Comparison of ENCODE assay signal across 14 mouse cellular contexts in genomic region chr8:87237181-87237580, GRCm38 (mm10).
"Had no signal": no experiment of that assay in that cellular context is flagged by ENCODE, and none has a peak within 500 bp of the region (broad histone marks: within the 10 kb centered on the region; RNA-seq: fewer than 3 reads in every experiment).

No protein-coding gene starts in this region.

- H3K9ac ChIP-seq: limb, embryonic 15.5 days; liver, embryonic 13.5 days; liver, postnatal 0 days; lung, embryonic 15.5 days had no signal

- H3K27ac ChIP-seq: limb, embryonic 15.5 days; liver, embryonic 13.5 days; lung, embryonic 15.5 days; macrophage had no signal

- ATAC-seq: liver, postnatal 0 days had no signal

- H3K4me2 ChIP-seq: limb, embryonic 15.5 days; liver, embryonic 13.5 days; lung, embryonic 15.5 days; midbrain, embryonic 11.5 days had no signal

- H3K36me3 ChIP-seq: limb, embryonic 15.5 days; liver, embryonic 13.5 days; lung, embryonic 15.5 days had no signal

- DNase-seq: kidney, adult 9 months; kidney, postnatal 14 days; layer of hippocampus, adult 9-11 months; layer of hippocampus, postnatal 36 days; liver, embryonic 13.5 days; liver, postnatal 0 days; lung, postnatal 14 days; right cerebral cortex, adult 18-20 months; right cerebral cortex, postnatal 25 days had no signal

- H3K4me3 ChIP-seq: limb, embryonic 15.5 days; liver, embryonic 13.5 days; lung, embryonic 15.5 days; megakaryocyte, embryonic 14.5 days had no signal

- H3K4me1 ChIP-seq: liver, embryonic 13.5 days; megakaryocyte, embryonic 14.5 days had no signal

- H3K27me3 ChIP-seq: liver, embryonic 13.5 days; lung, embryonic 15.5 days; megakaryocyte, embryonic 14.5 days had no signal

- H3K9me3 ChIP-seq: limb, embryonic 15.5 days; liver, embryonic 13.5 days; lung, embryonic 15.5 days; megakaryocyte, embryonic 14.5 days had no signal
